Mouse (Mus musculus) embryonic fibroblast, embryonic 13.5 days (primary cell): ENCODE data around the gene Fzd10.

ENCODE experiments used
- CTCF ChIP-seq: IDR thresholded peaks from 2 replicates; pipeline ENCODE4 v1.5.1; 2011; ENCODE audit warnings: mild to moderate bottlenecking, control low read depth, low read length, moderate library complexity, borderline replicate concordance; ENCODE audit not compliant: insufficient read depth
- POLR2A ChIP-seq: IDR thresholded peaks from 2 replicates; pipeline ENCODE4 v1.6.1; 2011; ENCODE audit warnings: low read depth, mild to moderate bottlenecking, control low read depth, low read length, moderate library complexity

DNA sequence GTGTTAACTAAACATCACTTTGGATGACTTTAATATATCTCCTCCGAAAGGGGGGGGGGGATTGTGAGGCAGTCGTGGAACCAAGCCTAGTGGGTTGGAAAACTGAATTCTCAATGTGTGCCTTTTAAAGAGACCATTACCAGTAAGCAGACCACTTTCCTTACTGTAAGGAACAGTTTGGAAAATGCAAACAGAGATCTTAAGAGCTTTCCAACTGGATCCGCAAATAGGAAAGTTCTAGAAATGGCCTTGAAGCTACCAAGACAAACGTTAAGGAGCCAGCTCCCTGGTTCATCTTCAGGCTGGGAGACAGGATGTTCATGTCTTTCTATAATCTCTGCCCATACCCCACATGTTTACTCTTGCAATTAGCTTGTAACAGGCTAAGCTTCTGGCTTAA, 3.3 kb upstream of the Fzd10 start:
- TF ChIP-seq CTCF (no peak), POLR2A (no peak)
